Mouse (Mus musculus): ENCODE measurements at regions not wholly inside any gene's neighbourhood (a gene's known extent, or its start where the extent isn't known, plus 50 kb on each side); places are given as distances from the start of the nearest gene placed in this dataset.

GRCm38 (mm10) chr16:58352156-58352555 lies 56.1 kb upstream of the Dcbld2 start:
- no peak for DNase-seq (ENCODE audit: extremely low spot score in 1 of 2, low spot score in 1 of 2)

- no peak for DNase-seq (ENCODE audit: extremely low spot score in 1 of 2, low spot score in 1 of 2)
Measured at GRCm38 (mm10) chr16:58354551-58354950, 53.7 kb upstream of the Dcbld2 start.
